Mouse (Mus musculus) intestine, embryonic 15.5 days (tissue): ENCODE measurements around the gene Fam114a1. TPM values are rescaled to one million over a fixed set of nuclear protein-coding genes. Genes with fewer than 3 reads are reported as not detected.

Experiments used
- ATAC-seq: fragments of 200-750 bp; cut with Nextera tagmentation; 2 replicates; pipeline ENCODE4 v1.8.0; 2017; ENCODE audit warnings: moderate TSS enrichment, moderate library complexity
- H3K27ac ChIP-seq: fragments of 300-500 bp; sonication (generic); 2 replicates; pipeline ENCODE4 v1.5.1; 2015; ENCODE audit warnings: mild to moderate bottlenecking, inconsistent platforms
- H3K27me3 ChIP-seq: fragments of 300-500 bp; sonication (generic); replicated peaks from 2 replicates; pipeline ENCODE4 v1.6.1; 2015; ENCODE audit warnings: inconsistent platforms
- H3K36me3 ChIP-seq: fragments of 300-500 bp; sonication (generic); 2 replicates; pipeline ENCODE4 v1.6.1; 2015; ENCODE audit warnings: inconsistent platforms
- H3K4me1 ChIP-seq: fragments of 300-500 bp; sonication (generic); replicated peaks from 2 replicates; pipeline ENCODE4 v1.6.1; 2015; ENCODE audit warnings: inconsistent platforms
- H3K4me2 ChIP-seq: fragments of 300-500 bp; sonication (generic); replicated peaks from 2 replicates; pipeline ENCODE4 v1.6.1; 2015; ENCODE audit warnings: mild to moderate bottlenecking, inconsistent platforms
- H3K4me3 ChIP-seq: fragments of 300-500 bp; sonication (generic); replicated peaks from 2 replicates; pipeline ENCODE4 v1.5.1; 2015; ENCODE audit warnings: inconsistent platforms
- H3K9ac ChIP-seq: fragments of 300-500 bp; sonication (generic); 2 replicates; pipeline ENCODE4 v1.6.1; 2015; ENCODE audit warnings: inconsistent platforms
- H3K9me3 ChIP-seq: fragments of 300-500 bp; sonication (generic); 2 replicates; pipeline ENCODE4 v1.6.1; 2016; ENCODE audit warnings: inconsistent platforms
- WGBS: fragments of 180-500 bp; shearing (Covaris S2); methylation state at CpG from one replicate; pipeline ENCODE4 v1.1.7; 2015; 5-methylcytosine and 5-hydroxymethylcytosine counted together
- polyA plus RNA-seq: library from polyadenylated mRNA; unstranded; fragments of >200 nt; fragmentation: Nextera tagmentation; extraction: Ambion mirVana; gene quantifications from 2 replicates; pipeline ENCODE4 v1.2.1, GENCODE M21; 2015

Gene Fam114a1
- polyA plus RNA-seq, 1 experiment from 2014 or later: 40.2 TPM

- ATAC-seq: no peak
- H3K36me3 ChIP-seq: no peaks in the 10 kb centered on the region
- 55% methylated on average over 11 of the region's 11 CpGs for WGBS
- H3K4me3 ChIP-seq: no peak overlapping the region
- H3K27ac ChIP-seq: no peak overlapping the region
- H3K27me3 ChIP-seq: no peaks in the 10 kb centered on the region
- H3K4me2 ChIP-seq: no peak overlapping the region
- H3K4me1 ChIP-seq: no peaks in the 10 kb centered on the region
- no peaks in the 10 kb centered on the region for H3K9me3 ChIP-seq
- H3K9ac ChIP-seq: no peak overlapping the region
Observed at GRCm38 (mm10) chr5:65069872-65070271, 100.0 kb downstream of the Fam114a1 start.

- Histone ChIP-seq H3K36me3 (no peaks in the 10 kb centered on the region), H3K27ac (no peak overlapping the region)
- 64% methylated on average over 6 of the region's 6 CpGs for WGBS
Observed at GRCm38 (mm10) chr5:65071689-65072118, 101.8 kb downstream of the Fam114a1 start.

GRCm38 (mm10) chr5:65073247-65073646, 103.4 kb downstream of the Fam114a1 start:
- no peak overlapping the region for H3K9ac ChIP-seq
- H3K4me3 ChIP-seq: no peak overlapping the region
- no peaks in the 10 kb centered on the region for H3K36me3 ChIP-seq
- WGBS: 66% methylated on average over 4 of the region's 4 CpGs
- H3K27ac ChIP-seq: no peak overlapping the region
- H3K27me3 ChIP-seq: no peaks in the 10 kb centered on the region
- no peak overlapping the region for H3K4me2 ChIP-seq
- no peaks in the 10 kb centered on the region for H3K9me3 ChIP-seq
- no peaks in the 10 kb centered on the region for H3K4me1 ChIP-seq
- ATAC-seq: no peak

More at GRCm38 (mm10) chr5:65071689-65072118, 101.8 kb downstream of the Fam114a1 start:
- Histone ChIP-seq H3K4me2 (no peak overlapping the region), H3K9me3 (no peaks in the 10 kb centered on the region), H3K4me1 (no peaks in the 10 kb centered on the region), H3K27me3 (no peaks in the 10 kb centered on the region), H3K9ac (no peak overlapping the region), H3K4me3 (no peak overlapping the region)
- no peak for ATAC-seq

GRCm38 (mm10) chr5:65074693-65075092, 104.8 kb downstream of the Fam114a1 start:
- Histone ChIP-seq H3K4me2 (no peak overlapping the region), H3K36me3 (no peaks in the 10 kb centered on the region), H3K9me3 (no peaks in the 10 kb centered on the region), H3K4me3 (no peak overlapping the region), H3K27ac (no peak overlapping the region), H3K27me3 (no peaks in the 10 kb centered on the region), H3K4me1 (no peaks in the 10 kb centered on the region), H3K9ac (no peak overlapping the region)
- 52% methylated on average over 7 of the region's 7 CpGs for WGBS
- ATAC-seq: 0 out of 2 replicates have a peak, but pooled peaks have one; percentile 31

- 77% methylated on average over 2 of the region's 2 CpGs for WGBS
Observed at GRCm38 (mm10) chr5:65076087-65076486, 106.2 kb downstream of the Fam114a1 start.

GRCm38 (mm10) chr5:65076748-65077147, 106.9 kb downstream of the Fam114a1 start:
- 0 out of 2 replicates have a peak, but pooled peaks have one; percentile 55 for ATAC-seq
- WGBS: 34% methylated on average over 3 of the region's 3 CpGs
- no peak overlapping the region for H3K9ac ChIP-seq

More at GRCm38 (mm10) chr5:65076087-65076486, 106.2 kb downstream of the Fam114a1 start:
- ATAC-seq: no peak
- no peak overlapping the region for H3K9ac ChIP-seq
- no peaks in the 10 kb centered on the region for H3K4me1 ChIP-seq
- H3K4me2 ChIP-seq: no peak overlapping the region
- no peaks in the 10 kb centered on the region for H3K27me3 ChIP-seq
- no peaks in the 10 kb centered on the region for H3K9me3 ChIP-seq
- no peak overlapping the region for H3K4me3 ChIP-seq
- no peaks in the 10 kb centered on the region for H3K36me3 ChIP-seq
- H3K27ac ChIP-seq: no peak overlapping the region

GRCm38 (mm10) chr5:65078081-65078480, 108.2 kb downstream of the Fam114a1 start:
- H3K4me1 ChIP-seq: no peaks in the 10 kb centered on the region
- H3K27ac ChIP-seq: no peak overlapping the region
- no peaks in the 10 kb centered on the region for H3K36me3 ChIP-seq
- no peak overlapping the region for H3K4me3 ChIP-seq
- no peak for ATAC-seq
- no peak overlapping the region for H3K4me2 ChIP-seq
- H3K27me3 ChIP-seq: no peaks in the 10 kb centered on the region
- WGBS: 96% methylated on average over 4 of the region's 4 CpGs
- no peaks in the 10 kb centered on the region for H3K9me3 ChIP-seq
- no peak overlapping the region for H3K9ac ChIP-seq

More at GRCm38 (mm10) chr5:65076748-65077147, 106.9 kb downstream of the Fam114a1 start:
- H3K36me3 ChIP-seq: no peaks in the 10 kb centered on the region
- H3K27me3 ChIP-seq: no peaks in the 10 kb centered on the region
- H3K4me3 ChIP-seq: no peak overlapping the region
- no peaks in the 10 kb centered on the region for H3K9me3 ChIP-seq
- no peak overlapping the region for H3K27ac ChIP-seq
- H3K4me2 ChIP-seq: no peak overlapping the region
- H3K4me1 ChIP-seq: no peaks in the 10 kb centered on the region

GRCm38 (mm10) chr5:65079881-65080280, 110.0 kb downstream of the Fam114a1 start:
- Histone ChIP-seq H3K27ac (no peak overlapping the region), H3K4me3 (peak overlapping the region; percentile 16; the same call in 1 of the 2 replicates), H3K4me1 (no peaks in the 10 kb centered on the region), H3K36me3 (no peaks in the 10 kb centered on the region), H3K4me2 (peak overlapping the region; percentile 45), H3K9ac (peak overlapping the region; percentile 30; the same call in 1 of the 2 replicates), H3K9me3 (no peaks in the 10 kb centered on the region), H3K27me3 (no peaks in the 10 kb centered on the region)
- ATAC-seq: no peak
- WGBS: 28% methylated on average over 9 of the region's 9 CpGs

GRCm38 (mm10) chr5:65081836-65082235, 112.0 kb downstream of the Fam114a1 start:
- no peaks in the 10 kb centered on the region for H3K27me3 ChIP-seq
- 89% methylated on average over 4 of the region's 4 CpGs for WGBS
- H3K4me3 ChIP-seq: no peak overlapping the region
- no peaks in the 10 kb centered on the region for H3K9me3 ChIP-seq
- H3K4me1 ChIP-seq: no peaks in the 10 kb centered on the region
- ATAC-seq: no peak
- no peak overlapping the region for H3K9ac ChIP-seq
- H3K27ac ChIP-seq: no peak overlapping the region
- no peaks in the 10 kb centered on the region for H3K36me3 ChIP-seq
- H3K4me2 ChIP-seq: no peak overlapping the region

GRCm38 (mm10) chr5:65086522-65086921, 116.7 kb downstream of the Fam114a1 start:
- no peak for ATAC-seq
- H3K9ac ChIP-seq: no peak overlapping the region
- H3K4me3 ChIP-seq: no peak overlapping the region
- H3K4me2 ChIP-seq: no peak overlapping the region
- no peaks in the 10 kb centered on the region for H3K36me3 ChIP-seq
- no peaks in the 10 kb centered on the region for H3K9me3 ChIP-seq
- H3K27me3 ChIP-seq: no peaks in the 10 kb centered on the region
- no peaks in the 10 kb centered on the region for H3K4me1 ChIP-seq
- H3K27ac ChIP-seq: no peak overlapping the region
- WGBS: 65% methylated on average over 6 of the region's 6 CpGs

- no peaks in the 10 kb centered on the region for H3K27me3 ChIP-seq
Observed at GRCm38 (mm10) chr5:65089707-65090106, 119.8 kb downstream of the Fam114a1 start.

GRCm38 (mm10) chr5:65091184-65091858, 121.5 kb downstream of the Fam114a1 start:
- H3K9ac ChIP-seq: no peak overlapping the region
- H3K4me1 ChIP-seq: no peaks in the 10 kb centered on the region
- no peak overlapping the region for H3K4me3 ChIP-seq
- H3K36me3 ChIP-seq: no peaks in the 10 kb centered on the region
- H3K27ac ChIP-seq: no peak overlapping the region
- H3K4me2 ChIP-seq: no peak overlapping the region
- no peak for ATAC-seq
- no peaks in the 10 kb centered on the region for H3K9me3 ChIP-seq
- H3K27me3 ChIP-seq: no peaks in the 10 kb centered on the region
- WGBS: 53% methylated on average over 11 of the region's 11 CpGs

More at GRCm38 (mm10) chr5:65089707-65090106, 119.8 kb downstream of the Fam114a1 start:
- Histone ChIP-seq H3K9ac (no peak overlapping the region), H3K27ac (no peak overlapping the region), H3K4me1 (no peaks in the 10 kb centered on the region), H3K9me3 (no peaks in the 10 kb centered on the region), H3K36me3 (no peaks in the 10 kb centered on the region), H3K4me2 (no peak overlapping the region), H3K4me3 (no peak overlapping the region)
- no peak for ATAC-seq
- 65% methylated on average over 3 of the region's 3 CpGs for WGBS
